Mouse (Mus musculus) activated CD4-positive, CD25-positive, alpha-beta regulatory T cell (primary cell): ENCODE results near the gene Gm6525. TPM values are rescaled to one million over a fixed set of nuclear protein-coding genes. Genes with fewer than 3 reads are reported as not detected.

Experiments used
- polyA plus RNA-seq, 2 experiments: library from polyadenylated mRNA; unstranded; fragments of 100-300 nt; shearing (Covaris generic); gene quantifications; one replicate each; pipeline ENCODE4 v1.2.1; 2017

The Gm6525 gene
- not detected for polyA plus RNA-seq

GRCm38 (mm10) chr3:84173581-84174154, at the start of gene Gm6525:
TSS of gene Gm6525 (plus strand) at chr3:84174104.

GRCm38 (mm10) chr3:84155558-84156006, 18.3 kb upstream of the Gm6525 start, which contains the start of gene Mnd1:
TSS of gene Mnd1 (minus strand) at chr3:84155786.

Other genes with a start within 250 kb of the Gm6525 start
- gene Tmem131l, start 133.9 kb upstream of the Gm6525 start, polyA plus RNA-seq, result 10 to 100 TPM; 58.0 to 65.9 TPM
- 1 to 10 TPM; 1.5 to 2.1 TPM for gene Mnd1, start 18.3 kb upstream of the Gm6525 start, polyA plus RNA-seq
- gene Trim2, start 132.8 kb downstream of the Gm6525 start, polyA plus RNA-seq, result 1 to 10 TPM in 1 of 2 experiments, under 1 TPM in 1; 0.41 to 1.2 TPM